Mouse (Mus musculus) intestine, embryonic 16.5 days (tissue): Measurements from ENCODE around the gene Rsph6a. TPM values are rescaled to one million over a fixed set of nuclear protein-coding genes. Genes with fewer than 3 reads are reported as not detected.

Experiments
- ATAC-seq: fragments of 200-750 bp; cut with Nextera tagmentation; 2 replicates; pipeline ENCODE4 v1.8.0; 2017; ENCODE audit warnings: moderate TSS enrichment, moderate library complexity
- H3K27ac ChIP-seq: fragments of 300-500 bp; sonication (generic); 2 replicates; pipeline ENCODE4 v1.5.1; 2014; ENCODE audit warnings: mild to moderate bottlenecking, low read length
- H3K27me3 ChIP-seq: fragments of 300-500 bp; sonication (generic); replicated peaks from 2 replicates; pipeline ENCODE4 v1.6.1; 2014; ENCODE audit warnings: low read length, control low read depth, mixed read lengths; ENCODE audit not compliant: control insufficient read depth, insufficient read depth
- H3K36me3 ChIP-seq: fragments of 300-500 bp; sonication (generic); 2 replicates; pipeline ENCODE4 v1.6.1; 2014; ENCODE audit warnings: low read length, control low read depth; ENCODE audit not compliant: control insufficient read depth, insufficient read depth
- H3K4me1 ChIP-seq: fragments of 300-500 bp; sonication (generic); 2 replicates; pipeline ENCODE4 v1.6.1; 2014; ENCODE audit warnings: low read length, control low read depth, mixed read lengths; ENCODE audit not compliant: control insufficient read depth, insufficient read depth
- H3K4me2 ChIP-seq: fragments of 300-500 bp; sonication (generic); 2 replicates; pipeline ENCODE4 v1.6.1; 2014; ENCODE audit warnings: low read depth, low read length, control low read depth
- H3K4me3 ChIP-seq: fragments of 300-500 bp; sonication (generic); 2 replicates; pipeline ENCODE4 v1.5.1; 2014; ENCODE audit warnings: mild to moderate bottlenecking, low read length
- H3K9ac ChIP-seq: fragments of 300-500 bp; sonication (generic); 2 replicates; pipeline ENCODE4 v1.6.1; 2014; ENCODE audit warnings: low read depth, low read length
- H3K9me3 ChIP-seq: fragments of 300-500 bp; sonication (generic); 2 replicates; pipeline ENCODE4 v1.6.1; 2016; ENCODE audit warnings: low read length, control low read depth; ENCODE audit not compliant: control insufficient read depth
- WGBS: fragments of 180-500 bp; shearing (Covaris S2); extraction: QIAGEN DNeasy Blood & Tissue Kit; methylation state at CpG from one replicate; pipeline ENCODE4 v1.1.7; 2014; 5-methylcytosine and 5-hydroxymethylcytosine counted together
- polyA plus RNA-seq: library from polyadenylated mRNA; unstranded; fragments of >200 nt; fragmentation: Nextera tagmentation; extraction: Ambion mirVana; gene quantifications from 2 replicates; pipeline ENCODE4 v1.2.1, GENCODE M21; 2015

Gene Rsph6a
- polyA plus RNA-seq, 1 experiment from 2014 or later = not detected

DNA sequence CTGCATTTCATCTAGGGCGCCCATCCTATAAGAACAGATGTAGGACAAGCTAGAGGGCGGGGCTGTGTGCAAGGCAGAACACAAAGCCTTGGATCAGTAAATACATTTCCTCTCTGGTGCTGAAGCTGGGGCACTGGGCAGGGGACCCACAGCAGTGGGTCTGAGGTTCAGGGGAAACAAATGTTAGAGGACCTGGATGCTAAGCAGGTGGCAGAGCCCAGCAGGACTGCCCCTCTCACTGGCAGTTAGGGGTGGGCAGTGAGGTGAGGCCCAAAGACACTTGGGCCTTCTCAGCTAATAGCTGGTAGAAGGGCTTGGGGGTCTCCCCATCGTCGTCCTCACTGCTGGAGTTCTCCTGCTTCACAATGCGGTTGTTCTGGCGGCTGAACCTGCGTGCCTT lies 44.3 kb downstream of the Rsph6a start:
- WGBS = 71% methylated on average over 7 of the region's 7 CpGs
- Histone ChIP-seq H3K27ac (no peak overlapping the region), H3K4me3 (no peak overlapping the region), H3K27me3 (no peaks in the 10 kb centered on the region), H3K4me2 (no peak overlapping the region), H3K9me3 (no peaks in the 10 kb centered on the region), H3K9ac (no peak overlapping the region), H3K4me1 (peaks cover 25% of the 10 kb centered on the region), H3K36me3 (peaks cover 2% of the 10 kb centered on the region; the same call in 1 of the 2 replicates)
- no peak for ATAC-seq

DNA sequence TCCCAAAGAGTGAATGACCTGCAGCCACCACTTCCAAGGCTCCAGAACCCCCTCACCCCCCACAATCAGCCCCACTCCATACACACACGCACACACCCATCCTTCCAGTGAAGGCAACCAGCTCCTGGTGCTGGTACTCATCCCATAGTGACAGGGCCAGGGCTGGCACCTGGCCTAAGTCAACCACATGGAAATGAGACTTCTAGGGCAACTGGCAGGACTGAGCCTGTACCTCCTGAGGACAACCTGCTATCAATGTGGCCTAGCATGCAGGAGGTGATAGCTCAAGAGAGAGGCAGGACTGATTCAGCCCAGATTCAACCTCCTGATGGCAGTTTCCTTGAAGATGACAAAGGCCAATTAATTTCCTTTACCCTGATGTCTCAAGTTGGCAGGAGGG lies 45.8 kb downstream of the Rsph6a start:
- Histone ChIP-seq H3K36me3 (peaks cover 2% of the 10 kb centered on the region; the same call in 1 of the 2 replicates), H3K4me3 (no peak overlapping the region), H3K9me3 (no peaks in the 10 kb centered on the region), H3K4me2 (no peak overlapping the region), H3K4me1 (peaks cover 25% of the 10 kb centered on the region), H3K27me3 (no peaks in the 10 kb centered on the region), H3K27ac (no peak overlapping the region), H3K9ac (no peak overlapping the region)
- no peak for ATAC-seq
- 79% methylated on average over 1 of the region's 1 CpGs for WGBS

DNA sequence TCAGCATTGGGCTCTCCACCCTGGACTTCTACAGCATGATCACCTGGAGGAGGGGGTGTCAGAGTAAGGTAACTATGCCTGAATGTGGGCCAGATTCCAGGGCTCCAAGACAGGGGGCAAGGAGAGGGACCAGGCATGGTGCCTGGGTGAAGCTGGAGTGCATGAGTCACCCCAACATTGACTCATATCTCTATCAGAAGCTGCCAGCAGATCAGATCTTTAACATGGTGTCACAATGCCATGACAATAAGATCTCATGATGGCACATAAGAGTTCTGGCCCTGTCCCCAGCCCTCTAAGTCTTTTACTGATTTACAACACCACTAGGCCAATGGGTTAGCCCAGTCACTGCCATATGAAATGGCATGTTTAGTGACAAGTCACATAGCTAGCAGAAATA lies 49.3 kb downstream of the Rsph6a start:
- no peak for ATAC-seq
- no peak overlapping the region for H3K4me3 ChIP-seq
- H3K36me3 ChIP-seq = no peaks in the 10 kb centered on the region
- H3K4me1 ChIP-seq = no peaks in the 10 kb centered on the region
- no peaks in the 10 kb centered on the region for H3K9me3 ChIP-seq
- H3K27ac ChIP-seq = no peak overlapping the region
- no peaks in the 10 kb centered on the region for H3K27me3 ChIP-seq
- no peak overlapping the region for H3K9ac ChIP-seq
- no peak overlapping the region for H3K4me2 ChIP-seq

DNA sequence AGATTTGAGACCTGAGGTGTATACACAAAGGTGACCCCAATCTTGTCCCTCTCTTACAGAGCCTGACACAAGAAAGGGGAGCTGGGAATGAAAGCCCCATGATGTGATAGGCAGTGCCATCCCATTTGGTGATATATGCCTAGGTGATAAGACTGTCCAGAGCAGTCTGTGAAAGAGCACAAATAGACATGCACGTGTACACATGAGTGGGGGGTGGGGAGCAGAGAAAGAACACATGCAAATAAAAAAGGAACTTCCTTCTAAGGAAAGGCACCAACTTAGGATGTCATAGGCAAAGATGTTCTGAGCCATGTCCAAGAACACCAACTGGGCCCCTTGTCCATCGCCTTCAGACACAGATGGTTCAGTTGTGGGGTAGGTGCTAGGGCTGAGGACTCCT lies 50.0 kb downstream of the Rsph6a start:
- no peaks in the 10 kb centered on the region for H3K36me3 ChIP-seq
- no peaks in the 10 kb centered on the region for H3K4me1 ChIP-seq
- H3K9ac ChIP-seq = no peak overlapping the region
- WGBS = 75% methylated on average over 2 of the region's 2 CpGs
- H3K27ac ChIP-seq = no peak overlapping the region
- no peaks in the 10 kb centered on the region for H3K27me3 ChIP-seq
- H3K4me3 ChIP-seq = no peak overlapping the region
- ATAC-seq = no peak
- no peak overlapping the region for H3K4me2 ChIP-seq
- no peaks in the 10 kb centered on the region for H3K9me3 ChIP-seq

DNA sequence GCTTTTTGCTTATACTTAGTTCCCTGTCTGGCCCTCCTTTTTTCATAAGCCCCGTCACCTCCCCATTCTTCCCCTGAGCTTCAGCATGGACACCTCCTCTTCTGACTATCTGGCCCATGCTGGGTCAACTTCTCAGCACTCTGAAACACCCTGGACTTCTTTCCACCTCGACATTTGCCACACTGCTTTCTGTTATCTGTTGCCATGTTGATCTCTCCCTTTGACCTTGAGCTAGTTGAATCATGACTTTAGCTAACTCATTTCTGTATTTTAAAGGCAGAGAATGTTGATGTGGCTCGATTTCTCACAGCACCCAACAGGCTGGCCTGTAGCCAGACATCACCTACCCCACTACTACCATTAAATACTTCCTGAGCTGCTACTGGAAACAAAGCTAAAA lies 52.9 kb downstream of the Rsph6a start:
- Histone ChIP-seq H3K9ac (no peak overlapping the region), H3K4me3 (no peak overlapping the region), H3K4me2 (no peak overlapping the region), H3K4me1 (no peaks in the 10 kb centered on the region), H3K27me3 (no peaks in the 10 kb centered on the region), H3K36me3 (no peaks in the 10 kb centered on the region), H3K9me3 (no peaks in the 10 kb centered on the region), H3K27ac (no peak overlapping the region)
- 47% methylated on average over 3 of the region's 3 CpGs for WGBS
- no peak for ATAC-seq

DNA sequence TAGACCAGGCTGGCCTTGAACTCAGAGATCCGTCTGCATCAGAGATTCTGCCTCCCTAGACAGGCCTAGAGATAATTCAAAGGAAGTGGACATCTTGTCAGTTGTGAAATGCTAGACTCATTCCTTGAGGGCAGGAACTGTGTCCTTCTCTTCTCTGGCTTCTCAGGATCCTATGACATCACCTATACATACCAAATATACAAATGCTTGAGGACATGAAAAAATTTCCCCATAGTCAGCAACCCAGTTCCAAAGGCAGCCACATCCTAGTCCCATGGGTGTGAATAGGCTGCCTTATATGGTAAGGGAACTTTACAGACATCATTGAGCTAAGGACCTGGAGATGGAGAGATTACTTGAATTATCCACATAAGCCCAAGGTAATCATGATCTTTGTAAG lies 55.1 kb downstream of the Rsph6a start:
- Histone ChIP-seq H3K27me3 (no peaks in the 10 kb centered on the region), H3K4me1 (no peaks in the 10 kb centered on the region), H3K36me3 (no peaks in the 10 kb centered on the region), H3K9me3 (no peaks in the 10 kb centered on the region), H3K4me3 (no peak overlapping the region), H3K4me2 (no peak overlapping the region), H3K27ac (no peak overlapping the region), H3K9ac (no peak overlapping the region)
- no peak for ATAC-seq
- WGBS = 83% methylated on average over 1 of the region's 1 CpGs

DNA sequence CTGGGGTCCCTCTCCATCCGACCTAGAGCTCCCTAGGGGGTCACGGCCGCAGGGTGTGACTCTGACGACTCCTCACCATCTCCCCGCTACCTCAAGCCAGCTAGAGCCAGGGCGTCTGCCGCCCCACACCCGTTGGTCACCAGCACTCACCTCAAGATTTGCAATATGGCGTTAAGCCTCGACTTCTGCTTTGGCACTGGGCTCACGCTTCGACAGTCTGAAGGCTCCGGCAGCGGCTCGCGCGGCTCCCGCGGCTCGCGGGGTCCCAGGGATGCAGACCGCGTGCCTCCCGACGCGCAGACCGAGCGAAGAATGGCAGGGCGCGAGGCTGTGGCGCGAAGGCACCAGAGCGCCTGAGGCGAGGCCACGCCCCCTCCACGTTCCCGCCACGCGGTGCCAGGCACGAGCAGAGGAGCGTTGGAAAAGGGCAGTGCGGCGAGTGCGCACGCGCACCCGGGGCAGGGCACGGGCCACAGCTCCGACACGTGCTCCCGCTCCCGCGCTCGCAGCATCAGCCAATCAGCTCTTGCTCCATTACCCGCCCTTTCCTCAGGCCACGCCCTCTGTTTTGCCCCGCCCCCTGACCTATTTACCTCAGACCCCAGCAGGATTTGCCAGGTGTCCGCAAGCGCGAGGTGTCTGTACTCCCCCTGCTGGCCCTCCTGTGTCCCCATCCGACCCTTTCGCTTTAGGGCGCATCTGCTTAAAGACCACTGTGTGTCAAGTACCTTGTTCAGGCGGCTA lies 63.7 kb downstream of the Rsph6a start, which contains the start of gene Gm4969:
TSS of gene Gm4969 (minus strand) at position 341 of the 744 bp plus-strand sequence.
- WGBS = 23% methylated on average over 63 of the region's 64 CpGs

DNA sequence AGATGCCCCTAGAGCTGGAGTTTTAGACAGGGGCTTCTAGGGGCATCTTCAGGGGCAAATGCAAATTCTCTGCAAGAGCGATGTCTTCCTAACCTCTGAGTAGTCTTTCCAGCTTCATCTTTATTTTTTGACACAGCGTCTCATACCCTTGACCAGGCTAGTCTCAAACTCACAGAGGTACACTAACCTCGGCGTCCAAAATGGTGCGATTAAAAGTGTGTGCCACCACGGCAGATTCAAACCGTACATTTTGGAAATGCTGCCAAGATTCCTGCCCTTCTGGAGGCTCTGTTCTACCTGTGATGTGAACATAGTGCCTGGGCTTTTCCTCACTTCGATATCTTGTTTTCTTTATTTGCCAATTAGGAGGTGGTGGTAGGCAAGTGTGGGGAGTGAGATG lies 64.6 kb downstream of the Rsph6a start:
- WGBS = 93% methylated on average over 8 of the region's 8 CpGs
- Histone ChIP-seq H3K4me3 (no peak overlapping the region), H3K27me3 (no peaks in the 10 kb centered on the region), H3K4me2 (no peak overlapping the region), H3K27ac (no peak overlapping the region), H3K9me3 (0 out of 2 replicates have a peak, but pooled peaks cover 8% of the 10 kb centered on the region), H3K4me1 (peaks cover 16% of the 10 kb centered on the region), H3K9ac (no peak overlapping the region), H3K36me3 (no peaks in the 10 kb centered on the region)
- peak; percentile 29 for ATAC-seq

More for the DNA sequence above, 63.7 kb downstream of the Rsph6a start, which contains the start of gene Gm4969:
- Histone ChIP-seq H3K36me3 (no peaks in the 10 kb centered on the region), H3K4me2 (peak within 1 kb of the TSS; percentile 57), H3K27me3 (no peaks in the 10 kb centered on the region), H3K4me1 (peaks cover 16% of the 10 kb centered on the region), H3K27ac (no peak within 1 kb of the TSS), H3K4me3 (peak within 1 kb of the TSS; percentile 34), H3K9ac (no peak within 1 kb of the TSS), H3K9me3 (0 out of 2 replicates have a peak, but pooled peaks cover 8% of the 10 kb centered on the region)
- ATAC-seq = peak; percentile 7; the same call in 1 of the 2 replicates

DNA sequence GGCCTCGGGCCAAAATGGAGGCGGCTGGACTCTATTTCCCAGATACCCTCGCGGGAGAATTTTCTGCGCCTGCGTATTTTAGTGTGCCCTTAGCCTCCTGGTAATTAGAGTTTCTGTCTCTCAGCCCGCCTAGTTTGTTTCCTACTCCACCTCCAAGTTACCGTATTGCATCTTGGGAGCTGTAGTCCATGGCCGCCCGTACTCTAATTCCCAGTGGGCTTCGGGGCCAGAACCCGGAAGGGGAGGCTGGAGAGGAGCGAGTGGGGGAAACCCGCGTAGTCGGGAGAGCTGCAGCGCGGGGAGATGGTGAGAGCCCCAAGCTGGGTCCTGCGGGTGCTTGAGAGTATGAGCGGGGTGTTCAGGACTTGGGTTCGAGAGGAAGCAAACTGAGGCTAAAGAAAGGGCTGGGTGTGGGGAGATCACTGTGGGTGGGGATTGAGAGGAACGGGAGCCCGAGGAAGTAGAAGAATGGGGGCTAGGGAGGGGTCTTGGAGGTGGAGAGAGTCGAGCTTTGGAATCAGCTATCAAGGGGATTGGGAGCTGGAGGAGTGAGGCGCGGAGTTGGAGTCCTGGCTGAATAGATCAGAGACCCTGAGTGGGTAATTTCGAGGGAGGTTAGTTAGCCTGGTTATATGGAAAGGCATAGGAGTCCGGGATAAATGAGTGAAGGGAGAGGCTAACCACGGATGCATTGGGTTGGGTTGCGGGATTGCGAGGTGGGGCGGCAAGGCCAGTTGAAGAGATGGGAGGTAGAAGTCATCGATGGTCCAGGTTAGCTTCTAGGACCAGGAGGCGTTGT lies 65.3 kb downstream of the Rsph6a start, which contains the start of gene Fbxo46:
TSS of gene Fbxo46 (plus strand) at position 229 of the 799 bp plus-strand sequence.
- 1% methylated on average over 34 of the region's 34 CpGs for WGBS
- no peaks in the 10 kb centered on the region for H3K27me3 ChIP-seq
- peak within 1 kb of the TSS; percentile 62 for H3K4me3 ChIP-seq
- H3K4me1 ChIP-seq = peaks cover 16% of the 10 kb centered on the region
- H3K9ac ChIP-seq = peak within 1 kb of the TSS; percentile 77
- H3K9me3 ChIP-seq = 0 out of 2 replicates have a peak, but pooled peaks cover 8% of the 10 kb centered on the region
- H3K27ac ChIP-seq = no peak within 1 kb of the TSS
- peak; percentile 94 for ATAC-seq
- H3K4me2 ChIP-seq = peak within 1 kb of the TSS; percentile 70
- H3K36me3 ChIP-seq = no peaks in the 10 kb centered on the region
